Mouse (Mus musculus): ENCODE measurements at regions not wholly inside any gene's neighbourhood (a gene's known extent, or its start where the extent isn't known, plus 50 kb on each side); places are given as distances from the start of the nearest gene placed in this dataset.

DNA sequence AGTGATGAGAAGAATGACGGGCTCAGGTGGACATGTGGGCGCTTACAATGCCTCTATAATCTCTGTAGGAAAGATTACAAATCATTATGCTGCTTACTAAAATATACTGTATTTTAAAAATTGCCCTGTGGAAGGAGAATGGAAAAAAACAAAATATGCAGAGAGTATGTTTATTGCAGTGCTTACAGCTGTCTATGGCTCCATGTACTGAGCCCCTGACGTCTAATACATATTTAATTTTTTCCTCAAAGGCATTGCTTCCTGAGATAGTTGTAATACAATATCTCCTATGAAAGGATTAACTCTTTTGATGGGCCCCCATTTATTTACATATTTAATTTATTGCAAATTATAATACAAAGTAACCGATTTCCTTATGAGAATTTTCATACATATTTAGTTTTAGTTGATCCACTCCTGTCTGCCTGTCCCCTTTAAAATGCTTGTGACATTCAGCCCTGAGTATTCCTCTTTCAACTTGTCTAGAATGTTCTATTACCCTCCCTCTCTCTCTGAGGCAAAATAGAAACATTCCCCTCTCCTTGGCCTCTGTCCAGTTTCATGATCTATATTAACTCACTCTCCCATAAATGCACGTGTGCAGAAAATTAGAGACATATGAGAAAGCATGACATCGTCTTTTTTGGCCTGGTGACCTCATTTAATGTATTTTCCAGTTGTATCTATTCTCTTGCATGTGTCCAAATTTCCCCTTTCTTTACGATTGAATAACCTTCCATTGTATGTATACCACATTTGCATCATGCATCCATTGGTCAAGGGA lies 273.1 kb upstream of the Mmadhc start:
- no peaks in the 10 kb centered on the region for H3K4me1 ChIP-seq (ENCODE audit: control insufficient read depth, insufficient read depth, low read length)
- no peaks in the 10 kb centered on the region for H3K36me3 ChIP-seq (ENCODE audit: control insufficient read depth, insufficient read depth, low read length)
- H3K27me3 ChIP-seq (ENCODE audit: control insufficient read depth, insufficient read depth, low read length), result no peaks in the 10 kb centered on the region
- no peak overlapping the region for H3K4me3 ChIP-seq (ENCODE audit: control insufficient read depth, low read depth, low read length)
- no peak overlapping the region for H3K27ac ChIP-seq (ENCODE audit: control insufficient read depth, insufficient read depth, low read depth, low read length)
- TF ChIP-seq POLR2A (IDR thresholded peaks at IDR 0.05; ENCODE audit: control insufficient read depth, low read depth, low read length) (no peak), CTCF (IDR thresholded peaks at IDR 0.05; ENCODE audit: control insufficient read depth, insufficient read depth, insufficient replicate concordance, low read depth, low read length) (no peak)

DNA sequence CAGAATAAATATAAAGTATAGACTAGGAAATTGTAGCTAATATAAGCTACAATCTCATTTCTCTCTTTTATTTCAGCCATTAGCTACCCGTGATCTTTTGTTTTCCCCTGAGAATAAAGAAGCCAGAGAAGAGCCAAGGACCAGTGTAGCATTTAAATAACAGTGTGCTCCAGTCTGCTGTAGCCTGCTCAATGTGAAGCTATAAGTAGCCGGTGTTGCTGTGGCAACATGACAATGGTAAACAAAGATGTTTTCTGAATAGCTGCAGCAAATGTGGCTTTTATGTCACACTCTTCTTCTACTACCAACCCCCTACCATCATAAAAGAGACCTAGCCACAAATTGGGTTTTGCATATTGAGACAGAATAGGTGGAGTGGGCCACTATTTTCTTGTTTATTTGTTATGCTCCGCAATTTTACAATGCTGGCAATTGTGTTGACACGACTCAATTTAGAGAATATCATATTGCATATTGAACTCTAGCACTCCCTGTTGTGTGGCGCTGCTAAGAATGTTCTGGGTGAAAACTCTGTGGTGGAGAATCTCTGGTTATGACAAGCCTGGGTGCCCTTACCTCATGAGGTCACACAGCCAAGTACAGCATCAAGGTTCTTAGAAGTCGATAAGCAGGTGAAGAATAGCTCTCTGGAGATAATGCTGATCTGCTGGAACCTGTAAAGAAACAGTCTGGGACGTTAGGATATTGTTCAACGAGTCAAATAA lies 272.3 kb upstream of the Mmadhc start:
- Histone ChIP-seq H3K4me3 (ENCODE audit: control insufficient read depth, low read depth, low read length) (no peak overlapping the region), H3K27ac (ENCODE audit: control insufficient read depth, insufficient read depth, low read depth, low read length) (no peak overlapping the region), H3K36me3 (ENCODE audit: control insufficient read depth, insufficient read depth, low read length) (no peaks in the 10 kb centered on the region), H3K27me3 (ENCODE audit: control insufficient read depth, insufficient read depth, low read length) (no peaks in the 10 kb centered on the region), H3K4me1 (ENCODE audit: control insufficient read depth, insufficient read depth, low read length) (no peaks in the 10 kb centered on the region)
- TF ChIP-seq POLR2A (IDR thresholded peaks at IDR 0.05; ENCODE audit: control insufficient read depth, low read depth, low read length), result no peak
- no peak for TF ChIP-seq CTCF (IDR thresholded peaks at IDR 0.05; ENCODE audit: control insufficient read depth, insufficient read depth, insufficient replicate concordance, low read depth, low read length)

DNA sequence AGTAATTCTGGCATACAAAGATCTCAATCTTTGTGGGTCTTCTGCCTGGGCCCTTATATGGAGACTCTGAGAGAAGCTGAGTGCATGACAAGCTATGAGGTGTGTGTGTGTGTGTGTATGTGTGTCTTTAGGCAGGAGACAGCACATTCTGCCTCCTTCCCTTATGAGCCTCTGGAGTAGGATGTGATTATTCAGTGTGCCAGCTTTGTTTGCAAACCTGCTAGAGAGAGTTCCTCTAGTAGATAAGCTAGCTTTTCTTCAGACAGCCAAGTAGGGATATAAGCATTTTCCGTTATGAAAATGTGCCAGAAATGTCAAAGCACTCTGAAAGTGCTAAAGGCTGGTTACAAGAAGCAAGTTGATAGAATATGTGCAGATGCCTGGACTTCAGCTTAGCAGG lies 270.9 kb upstream of the Mmadhc start:
- Histone ChIP-seq H3K4me3 (ENCODE audit: control insufficient read depth, low read depth, low read length) (no peak overlapping the region), H3K27me3 (ENCODE audit: control insufficient read depth, insufficient read depth, low read length) (no peaks in the 10 kb centered on the region), H3K4me1 (ENCODE audit: control insufficient read depth, insufficient read depth, low read length) (no peaks in the 10 kb centered on the region), H3K27ac (ENCODE audit: control insufficient read depth, insufficient read depth, low read depth, low read length) (no peak overlapping the region), H3K36me3 (ENCODE audit: control insufficient read depth, insufficient read depth, low read length) (no peaks in the 10 kb centered on the region)
- TF ChIP-seq POLR2A (IDR thresholded peaks at IDR 0.05; ENCODE audit: control insufficient read depth, low read depth, low read length) (no peak), CTCF (IDR thresholded peaks at IDR 0.05; ENCODE audit: control insufficient read depth, insufficient read depth, insufficient replicate concordance, low read depth, low read length) (no peak)

DNA sequence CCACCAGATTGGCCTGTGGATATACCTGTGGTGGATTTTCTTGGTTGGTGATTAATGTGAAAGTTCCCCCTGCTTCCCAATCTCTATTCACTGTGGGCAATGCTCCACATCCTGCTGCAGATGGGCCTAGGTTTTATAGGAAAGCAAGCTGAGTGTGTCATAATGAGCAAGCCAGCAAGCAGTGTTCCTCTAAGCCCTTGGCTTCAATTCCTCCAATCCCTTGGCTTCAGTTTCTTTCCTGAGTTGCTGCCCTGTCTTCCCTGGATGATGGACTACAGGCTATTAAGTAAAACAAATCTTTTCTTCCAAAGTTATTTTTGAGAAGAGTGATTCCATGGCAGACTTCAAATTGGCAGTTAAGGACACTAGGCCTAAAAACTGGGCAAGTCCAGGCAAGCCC lies 257.4 kb upstream of the Mmadhc start:
- no peak for TF ChIP-seq CTCF (IDR thresholded peaks at IDR 0.05; ENCODE audit: control insufficient read depth, insufficient read depth, insufficient replicate concordance, low read depth, low read length)
- no peak for TF ChIP-seq POLR2A (IDR thresholded peaks at IDR 0.05; ENCODE audit: control insufficient read depth, low read depth, low read length)
- Histone ChIP-seq H3K36me3 (ENCODE audit: control insufficient read depth, insufficient read depth, low read length) (no peaks in the 10 kb centered on the region), H3K4me3 (ENCODE audit: control insufficient read depth, low read depth, low read length) (no peak overlapping the region), H3K27ac (ENCODE audit: control insufficient read depth, insufficient read depth, low read depth, low read length) (no peak overlapping the region), H3K4me1 (ENCODE audit: control insufficient read depth, insufficient read depth, low read length) (no peaks in the 10 kb centered on the region; the same call in 1 of the 2 replicates), H3K27me3 (ENCODE audit: control insufficient read depth, insufficient read depth, low read length) (no peaks in the 10 kb centered on the region)

DNA sequence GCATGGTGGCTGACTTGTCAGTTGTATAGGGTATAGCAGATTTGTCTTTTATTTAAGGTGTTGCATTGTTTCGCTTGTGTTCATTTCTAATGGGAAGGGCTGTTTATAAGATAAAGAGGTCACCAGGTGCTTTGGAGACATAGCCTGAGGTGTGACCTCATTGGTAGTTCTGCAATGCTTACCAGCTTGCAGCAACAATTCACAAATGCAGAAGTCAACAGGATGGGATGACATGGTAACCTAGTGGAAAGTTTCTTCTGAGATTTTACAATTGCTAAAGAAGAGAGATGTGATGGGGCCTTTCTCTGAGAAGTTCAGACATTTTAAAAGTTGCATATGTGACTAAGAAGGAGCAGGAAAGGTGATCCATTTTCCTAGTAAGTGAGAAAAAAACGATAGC lies 255.8 kb upstream of the Mmadhc start:
- H3K4me3 ChIP-seq (ENCODE audit: control insufficient read depth, low read depth, low read length), result no peak overlapping the region
- TF ChIP-seq CTCF (IDR thresholded peaks at IDR 0.05; ENCODE audit: control insufficient read depth, insufficient read depth, insufficient replicate concordance, low read depth, low read length) (no peak), POLR2A (IDR thresholded peaks at IDR 0.05; ENCODE audit: control insufficient read depth, low read depth, low read length) (no peak)
- H3K36me3 ChIP-seq (ENCODE audit: control insufficient read depth, insufficient read depth, low read length), result no peaks in the 10 kb centered on the region
- H3K4me1 ChIP-seq (ENCODE audit: control insufficient read depth, insufficient read depth, low read length), result no peaks in the 10 kb centered on the region; the same call in 1 of the 2 replicates
- no peaks in the 10 kb centered on the region for H3K27me3 ChIP-seq (ENCODE audit: control insufficient read depth, insufficient read depth, low read length)
- H3K27ac ChIP-seq (ENCODE audit: control insufficient read depth, insufficient read depth, low read depth, low read length), result no peak overlapping the region

DNA sequence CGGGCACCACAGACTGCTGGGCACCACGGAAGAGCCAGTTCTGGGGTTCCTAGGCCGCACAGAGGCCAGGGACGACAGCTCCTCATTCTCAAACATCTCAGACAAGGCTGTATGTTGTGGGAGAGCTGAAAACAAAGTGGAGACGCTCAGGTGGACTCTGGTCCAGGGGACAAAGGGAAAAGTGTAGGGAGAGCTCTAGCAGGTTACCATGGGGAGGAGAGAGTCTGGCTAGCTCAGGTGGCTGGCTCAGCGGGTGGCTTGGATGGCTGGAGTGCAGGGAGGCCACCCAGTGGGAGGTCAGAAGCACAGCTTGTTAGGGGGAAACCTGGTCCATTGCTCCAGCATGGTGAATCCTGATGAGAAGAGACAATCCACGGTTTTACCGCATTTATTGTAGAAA lies 253.3 kb upstream of the Mmadhc start:
- H3K4me3 ChIP-seq (ENCODE audit: control insufficient read depth, low read depth, low read length), result peak overlapping the region; percentile 63
- no peaks in the 10 kb centered on the region for H3K27me3 ChIP-seq (ENCODE audit: control insufficient read depth, insufficient read depth, low read length)
- H3K27ac ChIP-seq (ENCODE audit: control insufficient read depth, insufficient read depth, low read depth, low read length), result no peak overlapping the region
- TF ChIP-seq POLR2A (IDR thresholded peaks at IDR 0.05; ENCODE audit: control insufficient read depth, low read depth, low read length) (no peak), CTCF (IDR thresholded peaks at IDR 0.05; ENCODE audit: control insufficient read depth, insufficient read depth, insufficient replicate concordance, low read depth, low read length) (no peak)
- H3K36me3 ChIP-seq (ENCODE audit: control insufficient read depth, insufficient read depth, low read length), result no peaks in the 10 kb centered on the region
- no peaks in the 10 kb centered on the region; the same call in 1 of the 2 replicates for H3K4me1 ChIP-seq (ENCODE audit: control insufficient read depth, insufficient read depth, low read length)

DNA sequence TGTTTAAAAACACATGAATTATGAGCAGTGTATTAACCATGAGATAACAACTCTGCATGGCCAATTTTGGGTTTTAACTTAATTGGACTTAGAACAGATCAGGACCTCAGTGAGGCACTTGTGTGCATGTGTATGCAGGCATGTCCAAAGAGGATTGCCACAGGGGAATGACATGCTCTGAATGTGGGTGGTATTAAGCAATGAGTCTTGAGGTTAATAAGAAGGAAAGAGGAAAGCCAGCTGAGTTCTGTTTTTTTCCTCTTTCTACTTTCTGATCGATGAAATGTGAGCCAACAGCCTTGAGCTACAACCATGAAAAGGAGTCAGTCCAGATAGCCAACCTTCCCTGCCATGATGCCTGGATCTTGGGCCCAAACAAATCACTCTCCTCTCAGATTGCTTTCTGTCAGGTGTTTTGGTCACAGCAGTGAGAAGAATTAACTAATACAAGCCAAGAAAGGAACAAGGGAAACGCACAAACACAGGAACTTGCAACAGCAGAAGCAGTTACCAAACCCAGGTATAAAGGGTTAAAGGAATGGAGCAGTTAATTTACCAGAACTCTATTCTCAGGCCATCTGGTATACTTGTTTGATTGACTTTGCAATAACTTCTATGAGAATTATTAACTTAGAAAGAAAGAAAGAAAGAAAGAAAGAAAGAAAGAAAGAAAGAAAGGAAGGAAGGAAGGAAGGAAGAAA lies 243.3 kb upstream of the Mmadhc start:
- no peaks in the 10 kb centered on the region for H3K36me3 ChIP-seq (ENCODE audit: control insufficient read depth, insufficient read depth, low read length)
- H3K27ac ChIP-seq (ENCODE audit: control insufficient read depth, insufficient read depth, low read depth, low read length), result no peak overlapping the region
- no peak overlapping the region for H3K4me3 ChIP-seq (ENCODE audit: control insufficient read depth, low read depth, low read length)
- H3K4me1 ChIP-seq (ENCODE audit: control insufficient read depth, insufficient read depth, low read length), result no peaks in the 10 kb centered on the region
- H3K27me3 ChIP-seq (ENCODE audit: control insufficient read depth, insufficient read depth, low read length), result no peaks in the 10 kb centered on the region
- TF ChIP-seq POLR2A (IDR thresholded peaks at IDR 0.05; ENCODE audit: control insufficient read depth, low read depth, low read length) (no peak), CTCF (IDR thresholded peaks at IDR 0.05; ENCODE audit: control insufficient read depth, insufficient read depth, insufficient replicate concordance, low read depth, low read length) (no peak)

All from testis, adult 2 months (tissue).